ENCODE assay signal across 16 mouse cellular contexts in the genomic region with DNA sequence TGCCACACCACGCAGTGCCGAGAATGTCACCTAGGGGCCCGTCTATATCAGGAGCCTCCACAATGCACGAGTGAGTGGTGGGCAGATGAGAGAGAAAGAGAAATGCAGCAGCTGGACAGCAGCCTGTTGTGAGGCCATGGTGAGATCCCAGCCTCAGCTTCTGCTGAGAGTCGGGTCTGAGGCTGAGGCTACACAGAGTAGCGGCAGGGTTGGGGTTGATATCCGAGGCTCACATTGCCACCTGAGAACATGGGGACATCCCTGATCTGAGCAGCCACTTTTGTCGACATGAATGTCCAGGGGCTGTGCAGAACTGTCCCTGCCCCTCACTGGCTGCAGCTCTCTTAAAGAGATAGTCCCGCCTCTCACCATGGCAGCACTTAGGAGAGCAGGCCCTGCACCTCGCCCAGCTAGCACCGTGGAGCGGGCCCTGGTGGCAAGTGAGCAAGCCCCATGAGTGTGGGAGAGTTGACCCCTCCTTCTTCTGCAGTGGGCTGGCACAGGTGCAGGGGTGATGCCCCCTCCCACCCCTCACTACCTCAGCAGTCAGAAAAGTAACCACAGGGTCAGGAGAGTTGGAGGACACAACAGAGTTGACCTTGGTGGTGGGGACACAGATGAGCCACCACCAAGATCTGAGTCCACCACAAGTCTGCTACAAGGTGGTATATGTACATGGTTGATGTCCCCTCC.
A peak's percentile ranks its signal among the peaks of the same experiment; 100 is the strongest.
DNase-seq lines count a peak whose midpoint lies in the region; ATAC-seq and TF ChIP-seq lines count a peak whose summit lies in the region.
"Had no signal": no experiment of that assay in that cellular context is flagged by ENCODE, and none has a peak within 500 bp of the region (broad histone marks: within the 10 kb centered on the region; RNA-seq: fewer than 3 reads in every experiment).

No protein-coding gene starts in this region.

- H3K9ac ChIP-seq in embryonic facial prominence, embryonic 11.5 days (replicated peaks; ENCODE audit: low read length), result no peak overlapping the region
- no peak overlapping the region for H3K9ac ChIP-seq in kidney, embryonic 15.5 days
- no peak overlapping the region for H3K9ac ChIP-seq in stomach, embryonic 14.5 days (replicated peaks; ENCODE audit: low read depth, low read length)
- no peak overlapping the region for H3K9ac ChIP-seq in stomach, postnatal 0 days (ENCODE audit: low read length)
- H3K9ac ChIP-seq: heart, embryonic 13.5 days had no signal

- intact Hi-C loops in left cerebral cortex, postnatal 25 days (cut with DNase I), result loop anchor here (10.0 kb wide), 1 partner anchor 1892 kb away; no protein-coding TSS in a partner anchor
- intact Hi-C loops in gastrocnemius, adult 2 months (cut with DNase I), result no loop called here

- no peaks in the 10 kb centered on the region for H3K4me1 ChIP-seq in embryonic facial prominence, embryonic 11.5 days (ENCODE audit: control insufficient read depth, insufficient read depth, low read length)
- no peaks in the 10 kb centered on the region for H3K4me1 ChIP-seq in embryonic facial prominence, embryonic 10.5 days
- H3K4me1 ChIP-seq in kidney, embryonic 15.5 days, result no peaks in the 10 kb centered on the region
- H3K4me1 ChIP-seq in stomach, embryonic 14.5 days (ENCODE audit: control insufficient read depth, insufficient read depth, low read length), result no peaks in the 10 kb centered on the region
- H3K4me1 ChIP-seq in stomach, postnatal 0 days (replicated peaks; ENCODE audit: control insufficient read depth, insufficient read depth), result no peaks in the 10 kb centered on the region
- H3K4me1 ChIP-seq: heart, embryonic 13.5 days; hindbrain, embryonic 10.5 days had no signal

- no peak for TF ChIP-seq CTCF in stomach, postnatal 0 days (IDR thresholded peaks at IDR 0.05; ENCODE audit: low read depth)
- no peak for TF ChIP-seq CTCF in gastrocnemius, adult 2 months (IDR thresholded peaks at IDR 0.05)

- DNase-seq in embryonic facial prominence, embryonic 11.5 days (ENCODE audit: low spot score), result no peak
- DNase-seq in embryonic facial prominence, embryonic 10.5 days (ENCODE audit: low spot score), result no peak
- no peak for DNase-seq in kidney, adult 18-20 months
- DNase-seq in stomach, postnatal 0 days (ENCODE audit: low spot score), result no peak
- DNase-seq in left cerebral cortex, postnatal 25 days (ENCODE audit: low spot score in 2 of 2), result no peak
- no peak for DNase-seq in gastrocnemius, adult 2 months
- DNase-seq: adrenal gland, postnatal 10 days; cerebellum, postnatal 14 days; gastrocnemius, postnatal 25 days; kidney, adult 2 months; lung, adult 2 months; right cerebral cortex, adult 18-20 months had no signal

- no peaks in the 10 kb centered on the region for H3K9me3 ChIP-seq in embryonic facial prominence, embryonic 11.5 days (replicated peaks; ENCODE audit: control insufficient read depth, low read length)
- H3K9me3 ChIP-seq in embryonic facial prominence, embryonic 10.5 days, result no peaks in the 10 kb centered on the region
- no peaks in the 10 kb centered on the region for H3K9me3 ChIP-seq in kidney, embryonic 15.5 days (replicated peaks)
- H3K9me3 ChIP-seq in stomach, embryonic 14.5 days (ENCODE audit: control insufficient read depth, low read depth, low read length), result no peaks in the 10 kb centered on the region
- no peaks in the 10 kb centered on the region for H3K9me3 ChIP-seq in stomach, postnatal 0 days (ENCODE audit: control insufficient read depth, low read length)
- H3K9me3 ChIP-seq: heart, embryonic 13.5 days; hindbrain, embryonic 10.5 days had no signal

- no peaks in the 10 kb centered on the region for H3K36me3 ChIP-seq in embryonic facial prominence, embryonic 11.5 days (replicated peaks; ENCODE audit: control insufficient read depth, insufficient read depth, low read depth, low read length)
- no peaks in the 10 kb centered on the region for H3K36me3 ChIP-seq in embryonic facial prominence, embryonic 10.5 days (replicated peaks)
- no peaks in the 10 kb centered on the region for H3K36me3 ChIP-seq in kidney, embryonic 15.5 days
- no peaks in the 10 kb centered on the region for H3K36me3 ChIP-seq in stomach, embryonic 14.5 days (ENCODE audit: control insufficient read depth, insufficient read depth, low read length)
- H3K36me3 ChIP-seq in stomach, postnatal 0 days (ENCODE audit: control insufficient read depth, insufficient read depth, low read length), result no peaks in the 10 kb centered on the region
- H3K36me3 ChIP-seq: heart, embryonic 13.5 days; hindbrain, embryonic 10.5 days had no signal

- H3K4me3 ChIP-seq in embryonic facial prominence, embryonic 11.5 days (ENCODE audit: low read depth, low read length), result no peak overlapping the region
- no peak overlapping the region for H3K4me3 ChIP-seq in embryonic facial prominence, embryonic 10.5 days
- no peak overlapping the region for H3K4me3 ChIP-seq in kidney, embryonic 15.5 days (replicated peaks)
- H3K4me3 ChIP-seq in stomach, embryonic 14.5 days (ENCODE audit: low read depth, low read length), result no peak overlapping the region
- H3K4me3 ChIP-seq in stomach, postnatal 0 days (ENCODE audit: low read depth, low read length), result no peak overlapping the region
- H3K4me3 ChIP-seq in gastrocnemius, adult 2 months, result no peak overlapping the region
- H3K4me3 ChIP-seq: heart, embryonic 13.5 days; hindbrain, embryonic 10.5 days had no signal

- H3K27ac ChIP-seq in embryonic facial prominence, embryonic 11.5 days (replicated peaks; ENCODE audit: low read depth, low read length), result no peak overlapping the region
- H3K27ac ChIP-seq in embryonic facial prominence, embryonic 10.5 days (replicated peaks), result no peak overlapping the region
- no peak overlapping the region for H3K27ac ChIP-seq in kidney, embryonic 15.5 days
- no peak overlapping the region for H3K27ac ChIP-seq in stomach, embryonic 14.5 days (ENCODE audit: low read length)
- no peak overlapping the region for H3K27ac ChIP-seq in stomach, postnatal 0 days (replicated peaks)
- no peak overlapping the region for H3K27ac ChIP-seq in gastrocnemius, adult 2 months
- H3K27ac ChIP-seq: heart, embryonic 13.5 days; hindbrain, embryonic 10.5 days had no signal

- no peak overlapping the region for H3K4me2 ChIP-seq in embryonic facial prominence, embryonic 11.5 days (ENCODE audit: low read depth, low read length)
- no peak overlapping the region for H3K4me2 ChIP-seq in kidney, embryonic 15.5 days
- no peak overlapping the region for H3K4me2 ChIP-seq in stomach, embryonic 14.5 days (replicated peaks; ENCODE audit: low read depth, low read length)
- no peak overlapping the region for H3K4me2 ChIP-seq in stomach, postnatal 0 days (replicated peaks; ENCODE audit: low read depth)
- H3K4me2 ChIP-seq: heart, embryonic 13.5 days had no signal

- 72% methylated on average over 12 of the region's 12 CpGs for WGBS in embryonic facial prominence, embryonic 11.5 days
- 75% methylated on average over 12 of the region's 12 CpGs for WGBS in embryonic facial prominence, embryonic 10.5 days
- WGBS in kidney, embryonic 15.5 days, result 74% methylated on average over 12 of the region's 12 CpGs
- WGBS in stomach, embryonic 14.5 days, result 65% methylated on average over 12 of the region's 12 CpGs
- WGBS in stomach, postnatal 0 days, result 69% methylated on average over 12 of the region's 12 CpGs

- peak; percentile 31; the same call in 1 of the 2 replicates for ATAC-seq in embryonic facial prominence, embryonic 11.5 days (replicated peaks; ENCODE audit: insufficient number of reproducible peaks, low FRiP score, low TSS enrichment, low read depth)
- 0 out of 2 replicates have a peak, but pooled peaks have one; percentile 22 for ATAC-seq in kidney, embryonic 15.5 days (replicated peaks; ENCODE audit: low FRiP score)
- ATAC-seq in stomach, embryonic 14.5 days (ENCODE audit: insufficient number of reproducible peaks, insufficient read depth, low FRiP score, low read depth), result peak; percentile 28
- ATAC-seq in stomach, postnatal 0 days (ENCODE audit: low FRiP score, low TSS enrichment), result no peak

- no peak for TF ChIP-seq EP300 in stomach, postnatal 0 days (optimal IDR thresholded peaks at IDR 0.05)

- H3K27me3 ChIP-seq in embryonic facial prominence, embryonic 11.5 days (ENCODE audit: control insufficient read depth, insufficient read depth, low read length), result no peaks in the 10 kb centered on the region
- no peaks in the 10 kb centered on the region for H3K27me3 ChIP-seq in embryonic facial prominence, embryonic 10.5 days (replicated peaks; ENCODE audit: low read depth, poor library complexity, severe bottlenecking)
- H3K27me3 ChIP-seq in kidney, embryonic 15.5 days, result no peaks in the 10 kb centered on the region
- H3K27me3 ChIP-seq in stomach, embryonic 14.5 days (ENCODE audit: control insufficient read depth, insufficient read depth, low read length), result no peaks in the 10 kb centered on the region
- H3K27me3 ChIP-seq in stomach, postnatal 0 days (ENCODE audit: control insufficient read depth, insufficient read depth, low read length), result no peaks in the 10 kb centered on the region
- H3K27me3 ChIP-seq: heart, embryonic 13.5 days had no signal
